Mouse (Mus musculus) hindbrain, embryonic 15.5 days (tissue): Measurements from ENCODE around the gene Ambn. TPM values are rescaled to one million over a fixed set of nuclear protein-coding genes. Genes with fewer than 3 reads are reported as not detected.

Experiments
- polyA plus RNA-seq: library from polyadenylated mRNA; unstranded; fragments of >200 nt; fragmentation: Nextera tagmentation; extraction: Ambion mirVana; gene quantifications from 2 replicates; pipeline ENCODE4 v1.2.1, GENCODE M21; 2015

The Ambn gene
- polyA plus RNA-seq, 1 experiment from 2014 or later = not detected

Other genes with a start within 250 kb of the Ambn start
- gene Gm7714, start 187.1 kb upstream of the Ambn start, polyA plus RNA-seq = not detected in 2 replicates
- gene Prol1, start 138.7 kb upstream of the Ambn start, polyA plus RNA-seq = not detected in 2 replicates
- not detected in 2 replicates for gene Amtn, start 79.9 kb upstream of the Ambn start, polyA plus RNA-seq
- not detected in 2 replicates for gene Enam, start 32.0 kb downstream of the Ambn start, polyA plus RNA-seq
- gene Jchain, start 71.9 kb downstream of the Ambn start, polyA plus RNA-seq = 0.29 and 0.30 TPM in 2 replicates
- 43.8 and 44.6 TPM in 2 replicates for gene Utp3, start 98.5 kb downstream of the Ambn start, polyA plus RNA-seq
- gene Rufy3, start 109.0 kb downstream of the Ambn start, polyA plus RNA-seq = 259 and 269 TPM in 2 replicates
- 60.4 and 61.7 TPM in 2 replicates for gene Grsf1, start 220.2 kb downstream of the Ambn start, polyA plus RNA-seq